9 mouse cellular contexts compared by ENCODE assay signal in genomic region chr2:118897392-118897791, GRCm38 (mm10). TPM values are rescaled to one million over a fixed set of nuclear protein-coding genes. Genes with fewer than 3 reads are reported as not detected.
DNase-seq lines count a peak whose midpoint lies in the region; ATAC-seq and TF ChIP-seq lines count a peak whose summit lies in the region.
"Had no signal": no experiment of that assay in that cellular context is flagged by ENCODE, and none has a peak within 500 bp of the region (broad histone marks: within the 10 kb centered on the region; RNA-seq: fewer than 3 reads in every experiment).

No protein-coding gene starts in this region.

- ATAC-seq in forebrain, embryonic 11.5 days (replicated peaks; ENCODE audit: low FRiP score): no peak
- no peak for ATAC-seq in liver, embryonic 12.5 days
- no peak for ATAC-seq in stomach, postnatal 0 days (ENCODE audit: low FRiP score, low TSS enrichment)
- no peak for ATAC-seq in inflammation-experienced regulatory T-cells, adult 6 months

- no peak for DNase-seq in forebrain, embryonic 10.5 days (ENCODE audit: extremely low spot score, low spot score)
- no peak for DNase-seq in forebrain, embryonic 11.5 days (ENCODE audit: low spot score)
- no peak for DNase-seq in thymus, adult 2 months
- no peak for DNase-seq in thymus, postnatal 36 days
- DNase-seq in stomach, postnatal 0 days (ENCODE audit: low spot score): no peak
- no peak for DNase-seq in frontal cortex, postnatal 25 days (ENCODE audit: low spot score in 2 of 2)
- DNase-seq: kidney, postnatal 36 days had no signal

- H3K9ac ChIP-seq in forebrain, embryonic 11.5 days (ENCODE audit: low read length): no peak overlapping the region
- H3K9ac ChIP-seq in liver, embryonic 12.5 days: no peak overlapping the region
- no peak overlapping the region for H3K9ac ChIP-seq in stomach, postnatal 0 days (ENCODE audit: low read length)

- no peaks in the 10 kb centered on the region for H3K36me3 ChIP-seq in forebrain, embryonic 10.5 days (replicated peaks)
- no peaks in the 10 kb centered on the region for H3K36me3 ChIP-seq in forebrain, embryonic 11.5 days (ENCODE audit: control insufficient read depth, insufficient read depth, low read length)
- H3K36me3 ChIP-seq in thymus, adult 2 months (ENCODE audit: control insufficient read depth, insufficient read depth, low read length): no peaks in the 10 kb centered on the region
- no peaks in the 10 kb centered on the region for H3K36me3 ChIP-seq in liver, embryonic 12.5 days
- H3K36me3 ChIP-seq in stomach, postnatal 0 days (ENCODE audit: control insufficient read depth, insufficient read depth, low read length): no peaks in the 10 kb centered on the region

- no peak for TF ChIP-seq CTCF in thymus, adult 2 months (IDR thresholded peaks at IDR 0.05; ENCODE audit: borderline replicate concordance, control insufficient read depth, extremely low read depth, insufficient read depth, low read length, poor library complexity)
- no peak for TF ChIP-seq CTCF in stomach, postnatal 0 days (IDR thresholded peaks at IDR 0.05; ENCODE audit: low read depth)

- under 1% methylated on average over 7 of the region's 7 CpGs for WGBS in forebrain, embryonic 10.5 days
- 0% methylated on average over 7 of the region's 7 CpGs for WGBS in forebrain, embryonic 11.5 days
- WGBS in thymus, adult 2 months: 19% methylated on average over 7 of the region's 7 CpGs
- WGBS in liver, embryonic 12.5 days (ENCODE audit: insufficient replicate concordance): 6% methylated on average over 7 of the region's 7 CpGs
- WGBS in stomach, postnatal 0 days: 10% methylated on average over 7 of the region's 7 CpGs

- H3K4me2 ChIP-seq in forebrain, embryonic 11.5 days (ENCODE audit: low read depth, low read length, severe bottlenecking): no peak overlapping the region
- peak overlapping the region; percentile 73 for H3K4me2 ChIP-seq in liver, embryonic 12.5 days
- peak overlapping the region; percentile 76; the same call in 1 of the 2 replicates for H3K4me2 ChIP-seq in stomach, postnatal 0 days (replicated peaks; ENCODE audit: low read depth)

- no peak for TF ChIP-seq POLR2A in thymus, adult 2 months (IDR thresholded peaks at IDR 0.05; ENCODE audit: control insufficient read depth, extremely low read depth, insufficient read depth, low read length, poor library complexity)

- no peak overlapping the region for H3K27ac ChIP-seq in forebrain, embryonic 10.5 days
- H3K27ac ChIP-seq in forebrain, embryonic 11.5 days (ENCODE audit: low read depth, low read length): no peak overlapping the region
- no peak overlapping the region for H3K27ac ChIP-seq in thymus, adult 2 months (ENCODE audit: control insufficient read depth, insufficient read depth, low read length)
- no peak overlapping the region for H3K27ac ChIP-seq in liver, embryonic 12.5 days
- no peak overlapping the region for H3K27ac ChIP-seq in stomach, postnatal 0 days (replicated peaks)

- no peak for TF ChIP-seq EP300 in stomach, postnatal 0 days (optimal IDR thresholded peaks at IDR 0.05)

- H3K27me3 ChIP-seq in forebrain, embryonic 10.5 days (ENCODE audit: poor library complexity, severe bottlenecking): peaks cover 86% of the 10 kb centered on the region
- H3K27me3 ChIP-seq in forebrain, embryonic 11.5 days (ENCODE audit: control insufficient read depth, insufficient read depth, low read length): peaks cover 55% of the 10 kb centered on the region
- H3K27me3 ChIP-seq in thymus, adult 2 months (ENCODE audit: control insufficient read depth, insufficient read depth, low read length): peaks cover 28% of the 10 kb centered on the region
- H3K27me3 ChIP-seq in liver, embryonic 12.5 days (replicated peaks): peaks cover 86% of the 10 kb centered on the region
- H3K27me3 ChIP-seq in stomach, postnatal 0 days (ENCODE audit: control insufficient read depth, insufficient read depth, low read length): peaks cover 2% of the 10 kb centered on the region; the same call in 1 of the 2 replicates

- peak overlapping the region; percentile 58 for H3K4me3 ChIP-seq in forebrain, embryonic 10.5 days
- H3K4me3 ChIP-seq in forebrain, embryonic 11.5 days (ENCODE audit: low read depth, low read length): no peak overlapping the region
- peak overlapping the region; percentile 62; the same call in 1 of the 2 replicates for H3K4me3 ChIP-seq in thymus, adult 2 months (ENCODE audit: control insufficient read depth, insufficient read depth, low read length)
- H3K4me3 ChIP-seq in liver, embryonic 12.5 days: peak overlapping the region; percentile 51
- H3K4me3 ChIP-seq in stomach, postnatal 0 days (ENCODE audit: low read depth, low read length): no peak overlapping the region

- H3K4me1 ChIP-seq in forebrain, embryonic 10.5 days: peaks cover 63% of the 10 kb centered on the region
- peaks cover 29% of the 10 kb centered on the region for H3K4me1 ChIP-seq in forebrain, embryonic 11.5 days (replicated peaks; ENCODE audit: control insufficient read depth, insufficient read depth, low read length)
- H3K4me1 ChIP-seq in thymus, adult 2 months (replicated peaks; ENCODE audit: control insufficient read depth, insufficient read depth, low read length): peaks cover 32% of the 10 kb centered on the region
- H3K4me1 ChIP-seq in liver, embryonic 12.5 days: peaks cover 51% of the 10 kb centered on the region
- peaks cover 8% of the 10 kb centered on the region; the same call in 1 of the 2 replicates for H3K4me1 ChIP-seq in stomach, postnatal 0 days (replicated peaks; ENCODE audit: control insufficient read depth, insufficient read depth)

- no peaks in the 10 kb centered on the region for H3K9me3 ChIP-seq in forebrain, embryonic 10.5 days
- H3K9me3 ChIP-seq in forebrain, embryonic 11.5 days (ENCODE audit: control insufficient read depth, low read length): no peaks in the 10 kb centered on the region
- H3K9me3 ChIP-seq in liver, embryonic 12.5 days (replicated peaks): no peaks in the 10 kb centered on the region
- no peaks in the 10 kb centered on the region for H3K9me3 ChIP-seq in stomach, postnatal 0 days (ENCODE audit: control insufficient read depth, low read length)

RNA-seq across cellular contexts. Expression of gene Bahd1, which starts 2.8 kb away (rescaled TPM):
- polyA plus RNA-seq in forebrain, embryonic 10.5 days (2016; fragmentation: Nextera tagmentation; extraction: Ambion mirVana): 3.6 and 4.1 TPM in 2 replicates
- polyA plus RNA-seq in forebrain, embryonic 11.5 days (2014; fragmentation: Nextera tagmentation; extraction: Ambion mirVana): 1.3 TPM in 2 replicates
- polyA plus RNA-seq in thymus, adult 2 months (2012; rRNA removed): 38.7 and 40.0 TPM in 2 replicates
- polyA plus RNA-seq in liver, embryonic 12.5 days (2016; fragmentation: Nextera tagmentation; extraction: Ambion mirVana): 5.1 and 5.6 TPM in 2 replicates
- polyA plus RNA-seq in stomach, postnatal 0 days (2015; fragmentation: Nextera tagmentation; extraction: Ambion mirVana): 3.7 and 3.8 TPM in 2 replicates
- 1 to 10 TPM; 2.2 to 4.6 (median 4.6) TPM for polyA plus RNA-seq in inflammation-experienced regulatory T-cells, adult 6 months (2017; shearing (Covaris generic))

RNA-seq across cellular contexts. Expression of gene Chst14, which starts 28.9 kb away (rescaled TPM):
- 13.8 and 14.5 TPM in 2 replicates for polyA plus RNA-seq in forebrain, embryonic 10.5 days (2016; fragmentation: Nextera tagmentation; extraction: Ambion mirVana)
- 15.7 and 20.4 TPM in 2 replicates for polyA plus RNA-seq in forebrain, embryonic 11.5 days (2014; fragmentation: Nextera tagmentation; extraction: Ambion mirVana)
- 9.0 and 10.3 TPM in 2 replicates for polyA plus RNA-seq in thymus, adult 2 months (2012; rRNA removed)
- polyA plus RNA-seq in liver, embryonic 12.5 days (2016; fragmentation: Nextera tagmentation; extraction: Ambion mirVana): 8.8 and 9.5 TPM in 2 replicates
- polyA plus RNA-seq in stomach, postnatal 0 days (2015; fragmentation: Nextera tagmentation; extraction: Ambion mirVana): 13.6 and 14.2 TPM in 2 replicates
- 1 to 10 TPM; 1.1 to 1.6 (median 1.5) TPM for polyA plus RNA-seq in inflammation-experienced regulatory T-cells, adult 6 months (2017; shearing (Covaris generic))

RNA-seq across cellular contexts. Expression of gene Ivd, which starts 35.6 kb away (rescaled TPM):
- polyA plus RNA-seq in forebrain, embryonic 10.5 days (2016; fragmentation: Nextera tagmentation; extraction: Ambion mirVana): 66.2 and 67.7 TPM in 2 replicates
- 48.8 and 58.0 TPM in 2 replicates for polyA plus RNA-seq in forebrain, embryonic 11.5 days (2014; fragmentation: Nextera tagmentation; extraction: Ambion mirVana)
- polyA plus RNA-seq in thymus, adult 2 months (2012; rRNA removed): 48.3 and 50.6 TPM in 2 replicates
- 27.9 and 30.8 TPM in 2 replicates for polyA plus RNA-seq in liver, embryonic 12.5 days (2016; fragmentation: Nextera tagmentation; extraction: Ambion mirVana)
- polyA plus RNA-seq in stomach, postnatal 0 days (2015; fragmentation: Nextera tagmentation; extraction: Ambion mirVana): 30.9 and 35.9 TPM in 2 replicates
- 10 to 100 TPM; 33.1 to 71.6 (median 60.8) TPM for polyA plus RNA-seq in inflammation-experienced regulatory T-cells, adult 6 months (2017; shearing (Covaris generic))

Comparison
In these comparisons a context has a peak if more than half of its experiments do, and no peak if none do; other contexts are left out.
1. H3K4me3 ChIP-seq: peak in forebrain, embryonic 10.5 days (single experiment), thymus, adult 2 months (single experiment) and liver, embryonic 12.5 days (single experiment); none in forebrain, embryonic 11.5 days (single experiment) and stomach, postnatal 0 days (single experiment).